Mouse (Mus musculus): ENCODE data around the gene Dgke.

The Dgke gene

GRCm38 (mm10) chr11:89031189-89031588 lies 35.5 kb downstream of the Dgke start:
- no peak for DNase-seq

GRCm38 (mm10) chr11:89030552-89030951 lies 36.1 kb downstream of the Dgke start:
- no peak for DNase-seq

GRCm38 (mm10) chr11:89028871-89029405 lies 37.7 kb downstream of the Dgke start:
- DNase-seq, result peak; percentile 51

GRCm38 (mm10) chr11:89027955-89028361 lies 38.7 kb downstream of the Dgke start:
- peak; percentile 48 for DNase-seq

GRCm38 (mm10) chr11:89026117-89026516 lies 40.5 kb downstream of the Dgke start:
- DNase-seq, result no peak

- DNase-seq, result peak; percentile 53
Observed at GRCm38 (mm10) chr11:89025603-89026002, 41.0 kb downstream of the Dgke start.

- DNase-seq, result peak; percentile 93
Observed at GRCm38 (mm10) chr11:89024181-89024881, 42.3 kb downstream of the Dgke start.

- no peak for DNase-seq
Observed at GRCm38 (mm10) chr11:89023477-89023876, 43.2 kb downstream of the Dgke start.

GRCm38 (mm10) chr11:89022120-89022731 lies 44.4 kb downstream of the Dgke start:
- no peak for DNase-seq

- DNase-seq, result no peak
Observed at GRCm38 (mm10) chr11:89021687-89022086, 45.0 kb downstream of the Dgke start.

- peak; percentile 46 for DNase-seq
Observed at GRCm38 (mm10) chr11:89020681-89021305, 45.9 kb downstream of the Dgke start.

GRCm38 (mm10) chr11:89017514-89018182 lies 49.0 kb downstream of the Dgke start:
- no peak for DNase-seq

GRCm38 (mm10) chr11:89012241-89012640 lies 54.4 kb downstream of the Dgke start:
- DNase-seq, result no peak

- DNase-seq, result no peak
Observed at GRCm38 (mm10) chr11:89009496-89009895, 57.2 kb downstream of the Dgke start.

- DNase-seq, result no peak
Observed at GRCm38 (mm10) chr11:89009066-89009465, 57.6 kb downstream of the Dgke start.

GRCm38 (mm10) chr11:89007582-89007981 lies 59.1 kb downstream of the Dgke start:
- DNase-seq, result no peak

- no peak for DNase-seq
Observed at GRCm38 (mm10) chr11:89006404-89006803, 60.2 kb downstream of the Dgke start.

GRCm38 (mm10) chr11:89005473-89005872 lies 61.2 kb downstream of the Dgke start:
- DNase-seq, result no peak

- DNase-seq, result no peak
Observed at GRCm38 (mm10) chr11:89003726-89004125, 62.9 kb downstream of the Dgke start.

- DNase-seq, result no peak
Observed at GRCm38 (mm10) chr11:89003078-89003477, 63.6 kb downstream of the Dgke start.

GRCm38 (mm10) chr11:89002621-89003020 lies 64.0 kb downstream of the Dgke start:
- no peak for DNase-seq

GRCm38 (mm10) chr11:89002068-89002467 lies 64.6 kb downstream of the Dgke start:
- DNase-seq, result no peak

- no peak for DNase-seq
Observed at GRCm38 (mm10) chr11:89001569-89001968, 65.1 kb downstream of the Dgke start.

GRCm38 (mm10) chr11:89000527-89000819 lies 66.2 kb downstream of the Dgke start:
- DNase-seq, result no peak
